Mouse (Mus musculus) hindbrain, embryonic 16.5 days (tissue): ENCODE results near the gene Sipa1l3. TPM values are rescaled to one million over a fixed set of nuclear protein-coding genes. Genes with fewer than 3 reads are reported as not detected.

Experiments
- ATAC-seq: fragments of 200-750 bp; cut with Nextera tagmentation; 2 replicates; pipeline ENCODE4 v1.8.0; 2017; ENCODE audit warnings: moderate TSS enrichment, moderate library complexity
- H3K27ac ChIP-seq: fragments of 300-500 bp; sonication (generic); 2 replicates; pipeline ENCODE4 v1.5.1; 2014; ENCODE audit warnings: low read depth, mild to moderate bottlenecking, control low read depth, low read length, moderate library complexity
- H3K27me3 ChIP-seq: fragments of 300-500 bp; sonication (generic); replicated peaks from 2 replicates; pipeline ENCODE4 v1.6.1; 2014; ENCODE audit warnings: low read length; ENCODE audit not compliant: control insufficient read depth, insufficient read depth
- H3K36me3 ChIP-seq: fragments of 300-500 bp; sonication (generic); 2 replicates; pipeline ENCODE4 v1.6.1; 2014; ENCODE audit warnings: mild to moderate bottlenecking, low read length, moderate library complexity, mixed read lengths; ENCODE audit not compliant: control insufficient read depth, insufficient read depth
- H3K4me1 ChIP-seq: fragments of 300-500 bp; sonication (generic); 2 replicates; pipeline ENCODE4 v1.6.1; 2014; ENCODE audit warnings: low read depth, low read length; ENCODE audit not compliant: control insufficient read depth, insufficient read depth
- H3K4me2 ChIP-seq: fragments of 300-500 bp; sonication (generic); 2 replicates; pipeline ENCODE4 v1.6.1; 2014; ENCODE audit warnings: mild to moderate bottlenecking, low read length, control low read depth, moderate library complexity
- H3K4me3 ChIP-seq: fragments of 300-500 bp; sonication (generic); 2 replicates; pipeline ENCODE4 v1.5.1; 2014; ENCODE audit warnings: mild to moderate bottlenecking, low read length, control low read depth, moderate library complexity
- H3K9ac ChIP-seq: fragments of 300-500 bp; sonication (generic); 2 replicates; pipeline ENCODE4 v1.6.1; 2014; ENCODE audit warnings: low read depth, mild to moderate bottlenecking, control low read depth, low read length, moderate library complexity
- H3K9me3 ChIP-seq: fragments of 300-500 bp; sonication (generic); 2 replicates; pipeline ENCODE4 v1.6.1; 2014; ENCODE audit warnings: mild to moderate bottlenecking, low read length, moderate library complexity; ENCODE audit not compliant: control insufficient read depth
- WGBS: fragments of 180-500 bp; shearing (Covaris S2); extraction: QIAGEN DNeasy Blood & Tissue Kit; methylation state at CpG from one replicate; pipeline ENCODE4 v1.1.7; 2014; 5-methylcytosine and 5-hydroxymethylcytosine counted together
- polyA plus RNA-seq: library from polyadenylated mRNA; unstranded; fragments of >200 nt; fragmentation: Nextera tagmentation; extraction: Ambion mirVana; gene quantifications from 2 replicates; pipeline ENCODE4 v1.2.1, GENCODE M21; 2015

The Sipa1l3 gene
- polyA plus RNA-seq, 1 experiment from 2014 or later = 23.1 TPM

DNA sequence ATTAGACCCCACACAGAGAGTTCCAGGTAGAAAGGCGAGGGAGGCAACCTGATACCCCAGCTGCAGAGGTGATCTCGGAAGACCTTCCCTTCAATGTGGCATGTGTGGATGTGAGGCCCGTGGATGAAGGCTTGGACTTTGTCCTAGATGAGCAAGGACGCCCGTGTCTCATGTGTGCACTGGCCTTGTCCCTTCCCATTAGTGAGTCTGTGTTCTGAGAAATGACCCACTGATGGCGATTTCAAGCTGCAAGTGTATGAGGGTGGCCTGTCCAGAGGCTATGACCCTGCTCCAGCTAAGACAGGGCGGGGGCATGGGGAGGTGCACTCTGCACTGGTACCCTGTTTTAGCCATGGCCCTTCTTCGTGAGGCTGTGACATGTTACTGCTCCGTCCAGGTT lies 178.2 kb downstream of the Sipa1l3 start:
- no peaks in the 10 kb centered on the region; the same call in none of the 2 replicates for H3K36me3 ChIP-seq
- H3K27ac ChIP-seq = no peak overlapping the region
- no peak for ATAC-seq
- no peaks in the 10 kb centered on the region for H3K27me3 ChIP-seq
- no peaks in the 10 kb centered on the region for H3K9me3 ChIP-seq
- no peak overlapping the region for H3K4me3 ChIP-seq
- peaks cover 9% of the 10 kb centered on the region for H3K4me1 ChIP-seq
- H3K4me2 ChIP-seq = no peak overlapping the region
- H3K9ac ChIP-seq = no peak overlapping the region
- WGBS = 89% methylated on average over 9 of the region's 9 CpGs

DNA sequence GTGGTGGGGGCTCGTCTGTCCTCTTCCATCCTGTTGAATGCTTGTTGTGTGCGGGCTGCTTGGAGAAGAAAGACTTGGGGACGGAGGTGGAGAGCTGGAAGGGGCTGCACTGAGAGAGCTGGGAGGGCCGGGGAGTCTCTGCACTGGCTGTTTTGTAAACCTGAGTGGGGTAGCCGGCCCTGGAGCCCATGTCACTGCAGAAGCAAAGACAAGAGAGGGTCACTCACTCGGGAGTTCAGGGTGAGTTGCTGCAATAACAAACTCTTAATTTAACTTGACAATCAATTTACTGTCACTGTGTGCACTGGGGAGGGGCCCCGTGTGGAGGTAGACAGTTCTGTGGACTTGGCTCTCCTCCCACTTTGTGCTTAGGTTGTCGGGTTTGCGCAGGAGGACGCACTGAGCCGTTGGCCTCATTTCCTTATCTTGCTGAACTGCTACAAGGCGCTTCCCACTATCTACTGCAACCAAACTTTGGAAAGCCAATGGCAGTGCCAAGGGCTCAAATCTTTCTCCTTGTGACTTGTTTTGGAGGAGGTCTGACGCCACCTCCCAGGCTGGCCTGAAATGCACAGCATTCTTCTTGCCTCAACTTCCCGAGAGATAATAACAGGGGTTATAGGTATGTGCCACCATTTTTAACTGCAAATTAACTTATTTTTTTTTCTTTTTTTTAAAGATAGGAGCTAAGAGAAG lies 179.3 kb downstream of the Sipa1l3 start:
- no peaks in the 10 kb centered on the region for H3K9me3 ChIP-seq
- H3K36me3 ChIP-seq = no peaks in the 10 kb centered on the region; the same call in none of the 2 replicates
- H3K4me3 ChIP-seq = no peak overlapping the region
- no peak for ATAC-seq
- no peak overlapping the region for H3K4me2 ChIP-seq
- 82% methylated on average over 14 of the region's 14 CpGs for WGBS
- H3K9ac ChIP-seq = no peak overlapping the region
- H3K27ac ChIP-seq = no peak overlapping the region
- H3K4me1 ChIP-seq = peaks cover 9% of the 10 kb centered on the region
- H3K27me3 ChIP-seq = no peaks in the 10 kb centered on the region

DNA sequence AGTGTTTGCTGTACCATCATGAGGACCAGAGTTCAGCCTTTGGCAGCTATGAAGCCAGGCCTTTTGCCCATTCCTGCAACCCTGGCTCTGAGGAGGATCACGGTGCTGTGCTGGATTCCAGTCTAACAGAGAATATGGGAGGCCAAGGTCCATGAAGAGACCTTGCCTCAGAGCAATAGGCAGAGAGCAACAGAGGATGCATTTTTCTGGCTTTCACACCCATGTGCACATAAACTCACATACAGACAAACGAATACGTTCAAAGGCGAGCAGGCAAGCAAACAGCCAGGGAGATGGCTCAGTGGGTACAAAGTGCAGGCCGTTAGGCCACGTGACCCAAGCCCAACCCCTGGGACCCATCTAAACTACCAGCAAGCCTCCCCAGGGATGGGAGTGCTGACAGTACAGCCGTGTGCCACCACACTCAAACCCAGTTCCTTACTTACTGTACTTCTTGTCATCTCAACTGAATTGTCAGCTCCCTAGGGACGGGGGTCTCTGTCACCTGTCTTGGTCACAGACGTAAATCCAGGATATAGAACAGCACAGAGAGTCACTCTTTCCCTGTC lies 180.0 kb downstream of the Sipa1l3 start:
- no peaks in the 10 kb centered on the region; the same call in 1 of the 2 replicates for H3K36me3 ChIP-seq
- no peak overlapping the region for H3K4me3 ChIP-seq
- ATAC-seq = no peak
- H3K27ac ChIP-seq = no peak overlapping the region
- H3K27me3 ChIP-seq = no peaks in the 10 kb centered on the region
- no peaks in the 10 kb centered on the region for H3K9me3 ChIP-seq
- no peak overlapping the region for H3K4me2 ChIP-seq
- peaks cover 9% of the 10 kb centered on the region for H3K4me1 ChIP-seq
- 79% methylated on average over 9 of the region's 9 CpGs for WGBS
- H3K9ac ChIP-seq = no peak overlapping the region

DNA sequence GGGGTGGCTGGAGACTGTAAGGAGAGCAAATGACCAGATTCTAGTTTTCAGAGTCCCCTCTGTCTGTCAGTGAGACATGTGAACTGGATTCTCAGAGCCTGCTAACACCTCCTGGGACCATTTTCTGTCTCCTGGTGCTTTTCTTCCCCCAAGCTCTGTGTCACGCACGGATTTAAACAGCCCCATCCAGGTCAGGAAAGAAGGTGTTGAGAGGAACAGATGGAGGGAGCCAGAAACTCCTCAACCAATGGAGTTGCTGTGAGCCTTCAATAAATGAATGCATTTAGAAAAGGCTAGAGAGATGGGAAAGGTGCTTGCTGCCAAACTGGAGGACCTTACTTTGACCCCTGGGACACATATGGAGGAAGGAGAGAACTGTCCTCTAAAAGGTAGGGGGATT lies 180.7 kb downstream of the Sipa1l3 start:
- ATAC-seq = no peak
- no peaks in the 10 kb centered on the region for H3K9me3 ChIP-seq
- H3K36me3 ChIP-seq = no peaks in the 10 kb centered on the region; the same call in 1 of the 2 replicates
- no peak overlapping the region for H3K27ac ChIP-seq
- peaks cover 9% of the 10 kb centered on the region for H3K4me1 ChIP-seq
- H3K9ac ChIP-seq = no peak overlapping the region
- H3K4me2 ChIP-seq = no peak overlapping the region
- no peak overlapping the region for H3K4me3 ChIP-seq
- 79% methylated on average over 2 of the region's 2 CpGs for WGBS
- H3K27me3 ChIP-seq = no peaks in the 10 kb centered on the region

DNA sequence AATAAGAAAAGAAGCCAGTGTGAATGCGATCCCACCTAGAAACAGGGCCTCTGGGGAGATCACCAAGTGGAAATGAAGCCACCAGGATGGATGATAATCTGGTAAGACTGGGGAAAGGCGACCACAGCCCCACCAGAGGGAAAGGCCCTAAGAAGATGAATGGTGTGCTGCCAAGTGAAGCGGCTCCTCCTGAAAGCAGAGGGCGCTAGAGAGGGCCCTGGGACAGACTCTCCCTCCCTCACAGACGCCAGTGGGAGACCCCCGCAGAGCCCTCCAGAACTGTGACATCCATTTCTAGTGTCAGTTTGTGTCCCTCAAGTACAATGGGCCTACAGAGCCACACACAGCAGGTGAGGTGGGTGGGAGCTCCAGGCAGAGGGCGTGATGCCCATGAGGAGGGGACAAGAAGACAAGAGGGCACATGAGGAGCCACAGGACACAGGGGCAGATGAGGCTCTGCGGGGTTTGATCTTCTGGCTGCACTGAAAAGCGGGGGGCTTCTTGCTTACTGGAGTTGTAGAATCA lies 181.6 kb downstream of the Sipa1l3 start:
- H3K4me3 ChIP-seq = no peak overlapping the region
- no peak overlapping the region for H3K27ac ChIP-seq
- no peaks in the 10 kb centered on the region; the same call in 1 of the 2 replicates for H3K36me3 ChIP-seq
- H3K4me2 ChIP-seq = no peak overlapping the region
- WGBS = 61% methylated on average over 9 of the region's 9 CpGs
- H3K27me3 ChIP-seq = no peaks in the 10 kb centered on the region
- no peak overlapping the region for H3K9ac ChIP-seq
- no peak for ATAC-seq
- H3K9me3 ChIP-seq = no peaks in the 10 kb centered on the region
- H3K4me1 ChIP-seq = peaks cover 2% of the 10 kb centered on the region

DNA sequence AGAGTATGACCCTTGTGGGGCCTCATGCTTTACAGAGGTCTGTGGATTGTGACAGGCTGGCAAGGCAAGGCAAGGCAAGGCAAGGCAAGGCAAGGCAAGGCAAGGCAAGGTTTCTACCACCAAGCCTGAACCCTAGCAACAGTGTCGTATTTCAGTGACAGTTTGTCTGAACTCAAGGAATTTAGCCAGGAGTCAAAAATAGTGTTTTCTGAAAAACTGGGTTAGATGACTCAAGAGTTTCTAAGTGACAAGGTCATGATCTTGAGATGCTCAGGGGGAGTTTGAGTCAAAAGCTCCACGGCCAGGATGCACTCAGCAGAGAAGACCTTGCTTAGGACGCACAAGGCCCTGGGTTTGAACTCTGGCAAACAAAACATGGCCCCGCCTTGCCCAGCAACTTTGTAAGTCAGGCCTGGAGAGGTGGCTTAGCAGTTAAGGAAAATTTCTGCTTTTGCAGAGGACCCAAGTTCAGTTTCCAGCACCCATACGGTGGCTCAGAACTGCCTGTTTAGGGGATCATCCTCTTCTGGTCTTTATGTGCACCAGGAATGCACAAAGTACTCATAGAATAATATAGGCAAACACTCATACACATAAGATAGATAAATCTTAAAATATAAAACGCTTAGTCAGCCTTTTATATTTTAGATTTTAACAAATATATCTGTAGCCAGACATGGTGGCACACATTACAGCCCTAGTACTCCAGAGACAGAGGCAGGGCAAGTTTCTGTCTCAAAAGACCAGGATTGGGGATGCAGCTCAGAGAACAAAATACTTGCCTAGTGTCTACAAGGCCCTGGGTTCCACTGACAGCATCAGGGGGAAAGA lies 182.4 kb downstream of the Sipa1l3 start:
- Histone ChIP-seq H3K4me1 (no peaks in the 10 kb centered on the region), H3K27me3 (no peaks in the 10 kb centered on the region), H3K4me2 (no peak overlapping the region), H3K4me3 (no peak overlapping the region), H3K36me3 (peaks cover 6% of the 10 kb centered on the region; the same call in 1 of the 2 replicates), H3K9me3 (no peaks in the 10 kb centered on the region), H3K9ac (no peak overlapping the region), H3K27ac (no peak overlapping the region)
- ATAC-seq = no peak
- 82% methylated on average over 6 of the region's 6 CpGs for WGBS

DNA sequence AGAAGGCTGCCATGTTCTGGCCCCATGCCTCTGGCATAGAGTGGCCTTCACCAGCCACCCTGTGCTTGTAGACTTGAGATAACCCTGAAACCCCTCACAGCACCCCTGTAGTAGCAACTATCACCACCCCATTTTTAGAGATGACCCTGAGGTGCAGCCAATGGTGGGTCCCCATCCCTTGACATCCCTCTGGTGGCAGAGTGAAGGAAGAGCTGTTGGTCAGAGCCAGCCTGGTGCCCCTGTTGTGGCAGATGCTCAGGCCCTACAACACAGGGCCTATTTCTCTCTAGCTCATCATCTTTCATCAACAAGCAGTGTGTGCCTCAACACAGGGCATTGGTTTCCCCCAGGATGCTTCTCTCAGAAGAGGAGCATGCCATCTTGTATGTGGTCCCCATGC lies 183.2 kb downstream of the Sipa1l3 start:
- Histone ChIP-seq H3K9me3 (no peaks in the 10 kb centered on the region), H3K27me3 (no peaks in the 10 kb centered on the region), H3K36me3 (peaks cover 7% of the 10 kb centered on the region; the same call in 1 of the 2 replicates), H3K9ac (no peak overlapping the region), H3K4me2 (no peak overlapping the region), H3K4me1 (no peaks in the 10 kb centered on the region), H3K27ac (no peak overlapping the region), H3K4me3 (no peak overlapping the region)
- ATAC-seq = no peak

DNA sequence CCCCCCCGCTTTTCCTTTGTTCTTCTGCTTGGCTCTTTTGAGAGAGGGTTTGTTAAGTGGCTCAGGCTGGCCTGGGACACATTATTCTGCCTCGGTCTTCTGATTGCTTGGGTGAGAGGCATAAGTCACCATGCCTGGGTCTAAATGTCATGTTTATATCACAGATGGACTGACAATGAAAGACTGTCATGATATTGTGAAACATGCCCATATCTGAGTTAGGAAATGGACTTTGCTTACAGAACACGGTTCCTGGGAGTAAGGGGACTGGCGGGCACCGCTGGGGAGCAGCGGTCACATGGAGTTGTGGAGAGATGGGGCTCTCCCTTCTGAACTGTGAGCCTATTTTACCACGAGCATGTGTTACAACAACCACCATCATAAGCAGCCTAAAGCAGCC lies 184.3 kb downstream of the Sipa1l3 start:
- Histone ChIP-seq H3K4me3 (no peak overlapping the region), H3K9ac (no peak overlapping the region), H3K36me3 (peaks cover 14% of the 10 kb centered on the region), H3K9me3 (no peaks in the 10 kb centered on the region), H3K4me1 (no peaks in the 10 kb centered on the region), H3K27ac (no peak overlapping the region), H3K27me3 (no peaks in the 10 kb centered on the region), H3K4me2 (no peak overlapping the region)
- WGBS = 57% methylated on average over 6 of the region's 7 CpGs
- no peak for ATAC-seq

DNA sequence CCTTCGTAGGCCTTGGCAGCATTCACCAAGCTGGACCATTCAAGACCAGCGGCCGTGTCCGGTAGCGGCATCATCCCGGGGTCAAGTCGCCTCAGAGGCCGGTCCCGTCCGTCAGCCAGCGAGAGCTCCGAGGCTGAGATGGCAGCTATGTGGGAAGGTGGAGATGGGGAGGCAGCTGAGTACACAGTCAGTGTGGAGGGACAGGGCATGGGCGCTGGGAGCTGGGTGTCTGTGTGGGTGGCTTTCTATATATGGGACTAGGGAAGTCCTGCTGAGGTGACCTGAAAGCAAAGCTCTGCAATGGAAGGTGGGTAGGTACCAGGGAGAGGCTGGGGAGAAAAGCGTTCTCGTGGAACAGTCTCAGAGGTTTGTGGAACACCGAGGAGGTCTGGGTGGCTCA lies 189.5 kb downstream of the Sipa1l3 start:
- peaks cover 32% of the 10 kb centered on the region for H3K36me3 ChIP-seq
- no peak for ATAC-seq
- H3K9ac ChIP-seq = no peak overlapping the region
- H3K9me3 ChIP-seq = no peaks in the 10 kb centered on the region
- no peak overlapping the region for H3K4me3 ChIP-seq
- WGBS = 88% methylated on average over 16 of the region's 16 CpGs
- no peak overlapping the region for H3K4me2 ChIP-seq
- no peak overlapping the region for H3K27ac ChIP-seq
- H3K4me1 ChIP-seq = no peaks in the 10 kb centered on the region
- no peaks in the 10 kb centered on the region for H3K27me3 ChIP-seq
